Mouse (Mus musculus) megakaryocyte, embryonic 14.5 days (primary cell): ENCODE results near the gene Itpk1.

Source experiments
- FLI1 ChIP-seq: IDR thresholded peaks from 2 replicates; pipeline ENCODE4 v1.6.1; 2012; ENCODE audit warnings: low read length, inconsistent platforms, mixed read lengths
- GATA1 ChIP-seq: IDR thresholded peaks from 3 replicates; pipeline ENCODE4 v1.6.1; 2012; ENCODE audit warnings: mixed read lengths, low read length, inconsistent platforms, borderline replicate concordance

DNA sequence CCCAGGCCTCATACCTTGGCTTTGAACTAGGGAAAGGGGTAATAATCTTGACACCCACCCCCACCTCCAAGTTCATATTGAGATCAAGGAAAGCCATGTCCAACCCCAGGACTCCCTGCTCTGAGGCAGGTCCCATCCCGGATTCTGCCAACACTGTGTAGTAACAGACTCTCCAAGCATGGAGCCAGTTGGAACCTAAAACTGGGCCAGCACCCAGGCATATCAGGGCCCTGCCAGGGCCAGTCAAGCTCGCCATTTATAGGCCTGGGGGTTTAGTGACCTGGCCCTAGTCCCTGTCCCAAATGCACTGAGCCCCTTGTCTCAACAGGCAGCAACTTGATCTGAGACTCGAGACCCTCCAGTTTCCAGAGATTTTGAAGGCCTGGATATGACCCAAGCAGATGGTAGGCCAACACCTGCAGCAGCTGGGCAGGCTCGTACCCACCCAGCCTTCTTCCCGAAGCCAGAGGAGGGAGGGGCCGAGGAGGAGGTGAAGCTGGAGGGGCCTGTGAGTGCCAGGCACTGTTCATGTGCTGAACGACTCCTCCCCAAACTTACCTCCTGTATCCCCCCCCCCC is 21.9 kb downstream of the Itpk1 start:
- TF ChIP-seq GATA1 (no peak), FLI1 (no peak)
